Mouse (Mus musculus) ES-E14 (cell line): Measurements from ENCODE around the gene Trp53i11.

ENCODE experiments used
- HCFC1 ChIP-seq: IDR thresholded peaks from 2 replicates; pipeline ENCODE4 v1.6.1; 2012; ENCODE audit warnings: low read length, inconsistent platforms, borderline replicate concordance; ENCODE audit not compliant: insufficient read depth
- ZC3H11A ChIP-seq: IDR thresholded peaks from 2 replicates; pipeline ENCODE4 v1.6.1; 2012; ENCODE audit warnings: low read depth, mild to moderate bottlenecking, inconsistent platforms, low read length, borderline replicate concordance

- TF ChIP-seq ZC3H11A (no peak), HCFC1 (no peak)
Observed at GRCm38 (mm10) chr2:93175278-93175677, 12.1 kb upstream of the Trp53i11 start.
